Mouse (Mus musculus) liver, postnatal 0 days (tissue): ENCODE data around the gene Rara. TPM values are rescaled to one million over a fixed set of nuclear protein-coding genes. Genes with fewer than 3 reads are reported as not detected.
"Not testable (repeated sequence)": the region's sequence is repeated elsewhere in the genome, so short reads cannot be mapped to it uniquely, and the experiment has no call there.

Source experiments
- ATAC-seq: fragments of 200-750 bp; cut with Nextera tagmentation; 2 replicates; pipeline ENCODE4 v1.8.0; 2017; ENCODE audit warnings: mild to moderate bottlenecking, moderate library complexity
- DNase-seq: peaks from one replicate; pipeline ENCODE4 v3.0.0-alpha.2; 2016
- H3K27ac ChIP-seq: fragments of 300-500 bp; sonication (generic); 2 replicates; pipeline ENCODE4 v1.5.1; 2014; ENCODE audit warnings: antibody characterized with exemption, moderate library complexity, mild to moderate bottlenecking, low read depth
- H3K27me3 ChIP-seq: fragments of 300-500 bp; sonication (generic); 2 replicates; pipeline ENCODE4 v1.6.1; 2014; ENCODE audit warnings: low read length, control low read depth, mixed read lengths; ENCODE audit not compliant: insufficient read depth
- H3K36me3 ChIP-seq: fragments of 300-500 bp; sonication (generic); replicated peaks from 2 replicates; pipeline ENCODE4 v1.6.1; 2014; ENCODE audit warnings: mild to moderate bottlenecking, control low read depth, low read length, moderate library complexity, mixed read lengths; ENCODE audit not compliant: insufficient read depth
- H3K4me1 ChIP-seq: fragments of 300-500 bp; sonication (generic); 2 replicates; pipeline ENCODE4 v1.6.1; 2014; ENCODE audit warnings: antibody characterized with exemption, mild to moderate bottlenecking, control low read depth; ENCODE audit not compliant: insufficient read depth
- H3K4me2 ChIP-seq: fragments of 300-500 bp; sonication (generic); 2 replicates; pipeline ENCODE4 v1.6.1; 2014; ENCODE audit warnings: low read depth, mild to moderate bottlenecking, low read length, moderate library complexity, mixed read lengths
- H3K4me3 ChIP-seq: fragments of 300-500 bp; sonication (generic); 2 replicates; pipeline ENCODE4 v1.5.1; 2014; ENCODE audit warnings: low read depth, low read length
- H3K9ac ChIP-seq: fragments of 300-500 bp; sonication (generic); replicated peaks from 2 replicates; pipeline ENCODE4 v1.6.1; 2014; ENCODE audit warnings: mild to moderate bottlenecking, moderate library complexity
- H3K9me3 ChIP-seq: fragments of 300-500 bp; sonication (generic); 2 replicates; pipeline ENCODE4 v1.6.1; 2016; ENCODE audit warnings: mild to moderate bottlenecking, control low read depth, low read length, mixed read lengths
- CTCF ChIP-seq: sonication (generic); IDR thresholded peaks from 2 replicates; pipeline ENCODE4 v1.5.1; 2016; ENCODE audit warnings: antibody characterized with exemption, low read depth
- EP300 ChIP-seq: IDR thresholded peaks from 2 replicates; pipeline ENCODE4 v1.6.1; 2016; ENCODE audit warnings: antibody characterized with exemption, low read depth, mild to moderate bottlenecking
- WGBS: fragments of 180-500 bp; shearing (Covaris S2); extraction: QIAGEN DNeasy Blood & Tissue Kit; methylation state at CpG from one replicate; pipeline ENCODE4 v1.1.7; 2014; ENCODE audit not compliant: insufficient replicate concordance; 5-methylcytosine and 5-hydroxymethylcytosine counted together
- polyA plus RNA-seq: library from polyadenylated mRNA; unstranded; fragments of >200 nt; fragmentation: Nextera tagmentation; extraction: Ambion mirVana; gene quantifications from 2 replicates; pipeline ENCODE4 v1.2.1, GENCODE M21; 2015

Gene Rara
- polyA plus RNA-seq, 1 experiment from 2014 or later: 5.4 TPM

DNA sequence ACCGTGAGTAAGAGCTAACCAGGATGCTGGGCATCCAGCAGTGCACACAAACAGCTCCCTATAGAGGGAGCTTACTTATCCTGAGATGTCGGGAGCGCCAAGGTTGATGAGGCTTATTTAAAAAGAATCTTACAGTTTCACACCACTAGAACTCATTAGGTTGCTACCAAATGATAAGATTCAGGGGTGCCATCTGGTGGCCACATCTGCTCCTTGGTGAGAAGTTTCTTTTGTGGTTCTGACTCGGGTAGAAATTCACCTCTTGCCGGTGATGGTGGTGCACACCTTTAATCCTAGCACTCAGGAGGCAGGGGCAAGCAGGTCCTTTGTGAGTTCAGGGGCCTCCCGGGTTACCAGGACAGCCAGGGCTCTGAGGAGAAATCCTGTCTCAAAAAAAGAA is 18.0 kb upstream of the Rara start:
- peak overlapping the region; percentile 83 for H3K27ac ChIP-seq
- peaks cover 34% of the 10 kb centered on the region for H3K4me1 ChIP-seq
- peak overlapping the region; percentile 68 for H3K4me3 ChIP-seq
- peak overlapping the region; percentile 92 for H3K4me2 ChIP-seq
- H3K36me3 ChIP-seq: peaks cover 30% of the 10 kb centered on the region
- DNase-seq (peak; percentile 80), ATAC-seq (no peak)
- H3K9ac ChIP-seq: peak overlapping the region; percentile 82
- no peaks in the 10 kb centered on the region for H3K9me3 ChIP-seq
- WGBS: 28% methylated on average over 6 of the region's 6 CpGs
- TF ChIP-seq EP300 (no peak; the same call in 1 of the 2 replicates), CTCF (peak; percentile 83)
- no peaks in the 10 kb centered on the region for H3K27me3 ChIP-seq

DNA sequence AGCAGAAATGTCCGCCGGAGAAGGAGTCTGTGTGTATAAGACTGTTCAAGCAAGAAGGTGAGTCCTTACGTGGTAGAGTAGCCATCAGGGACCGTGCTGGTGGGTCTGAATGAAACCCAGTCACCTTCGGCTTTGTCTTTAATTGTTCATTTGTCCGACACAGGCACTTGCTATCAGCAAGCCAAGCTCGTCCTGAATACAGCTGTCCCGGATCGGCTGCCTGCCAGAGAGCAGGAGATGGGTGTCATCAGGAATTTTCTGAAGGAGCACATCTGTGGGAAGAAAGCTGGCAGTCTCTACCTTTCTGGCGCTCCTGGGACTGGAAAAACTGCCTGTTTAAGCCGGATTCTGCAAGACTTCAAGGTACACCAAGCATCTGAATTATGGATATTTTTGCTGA is 17.2 kb upstream of the Rara start:
- peaks cover 29% of the 10 kb centered on the region for H3K4me1 ChIP-seq
- ATAC-seq: no peak
- no peak overlapping the region for H3K27ac ChIP-seq
- 92% methylated on average over 11 of the region's 11 CpGs for WGBS
- peak overlapping the region; percentile 92 for H3K4me2 ChIP-seq
- no peak overlapping the region for H3K9ac ChIP-seq
- no peaks in the 10 kb centered on the region for H3K27me3 ChIP-seq
- DNase-seq: no peak
- H3K4me3 ChIP-seq: peak overlapping the region; percentile 68
- TF ChIP-seq EP300: no peak
- TF ChIP-seq CTCF: no peak
- H3K36me3 ChIP-seq: peaks cover 37% of the 10 kb centered on the region
- no peaks in the 10 kb centered on the region for H3K9me3 ChIP-seq

DNA sequence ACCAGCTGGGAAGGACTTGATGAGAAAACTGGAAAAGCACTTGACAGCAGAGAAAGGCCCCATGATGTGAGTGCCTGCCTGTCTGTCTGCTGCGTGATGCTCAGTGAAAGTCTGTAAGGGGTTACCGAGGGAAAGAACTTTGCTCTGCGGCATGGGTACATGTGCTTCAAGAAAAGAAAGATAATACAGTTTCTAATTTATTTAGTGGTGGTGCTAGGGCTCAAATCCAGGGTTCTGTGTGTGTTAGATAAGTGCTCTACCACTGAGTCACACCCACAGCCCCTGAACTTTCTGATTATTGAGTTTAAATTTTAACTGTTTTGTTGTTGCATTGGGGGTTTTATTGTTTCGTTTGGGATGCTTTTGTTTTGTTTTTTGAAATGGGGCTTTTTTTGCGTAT is 16.1 kb upstream of the Rara start:
- peak; percentile 90 for TF ChIP-seq EP300
- no peak for TF ChIP-seq CTCF
- peaks cover 18% of the 10 kb centered on the region for H3K4me1 ChIP-seq

DNA sequence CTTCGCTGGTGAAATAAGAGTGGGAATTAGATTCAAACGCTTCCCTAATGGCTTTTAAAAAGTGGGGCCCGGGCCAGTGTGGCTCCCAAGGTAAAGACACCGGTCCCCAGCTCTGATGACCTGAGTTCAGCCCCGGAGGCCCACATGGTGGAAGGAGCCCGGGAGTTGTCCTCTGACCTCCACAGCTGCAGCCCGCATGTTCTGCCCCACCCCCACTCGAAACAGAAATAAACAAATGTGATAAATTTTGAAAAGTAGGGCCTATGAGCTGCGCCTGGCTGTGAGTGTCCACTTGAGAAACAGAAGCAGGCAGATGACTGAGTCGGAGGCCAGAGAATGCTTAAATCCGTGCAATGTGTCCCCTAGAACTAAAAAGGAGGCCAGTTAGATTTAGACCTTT is 13.4 kb upstream of the Rara start:
- H3K9ac ChIP-seq: no peak overlapping the region
- H3K4me3 ChIP-seq: no peak overlapping the region
- WGBS: 80% methylated on average over 11 of the region's 11 CpGs
- TF ChIP-seq EP300 (no peak), CTCF (no peak)
- H3K36me3 ChIP-seq: peaks cover 67% of the 10 kb centered on the region
- no peaks in the 10 kb centered on the region for H3K9me3 ChIP-seq
- ATAC-seq: no peak
- DNase-seq: no peak
- no peak overlapping the region for H3K4me2 ChIP-seq
- peaks cover 7% of the 10 kb centered on the region for H3K4me1 ChIP-seq
- no peak overlapping the region for H3K27ac ChIP-seq
- no peaks in the 10 kb centered on the region for H3K27me3 ChIP-seq

More for the DNA sequence above, 16.1 kb upstream of the Rara start:
- peak; percentile 18 for DNase-seq
- 63% methylated on average over 5 of the region's 5 CpGs for WGBS
- H3K9ac ChIP-seq: no peak overlapping the region; the same call in 1 of the 2 replicates
- peaks cover 42% of the 10 kb centered on the region for H3K36me3 ChIP-seq
- H3K27ac ChIP-seq: peak overlapping the region; percentile 77
- no peaks in the 10 kb centered on the region for H3K9me3 ChIP-seq
- peak overlapping the region; percentile 92 for H3K4me2 ChIP-seq
- ATAC-seq: peak; percentile 47
- peak overlapping the region; percentile 68; the same call in 1 of the 2 replicates for H3K4me3 ChIP-seq
- no peaks in the 10 kb centered on the region for H3K27me3 ChIP-seq

DNA sequence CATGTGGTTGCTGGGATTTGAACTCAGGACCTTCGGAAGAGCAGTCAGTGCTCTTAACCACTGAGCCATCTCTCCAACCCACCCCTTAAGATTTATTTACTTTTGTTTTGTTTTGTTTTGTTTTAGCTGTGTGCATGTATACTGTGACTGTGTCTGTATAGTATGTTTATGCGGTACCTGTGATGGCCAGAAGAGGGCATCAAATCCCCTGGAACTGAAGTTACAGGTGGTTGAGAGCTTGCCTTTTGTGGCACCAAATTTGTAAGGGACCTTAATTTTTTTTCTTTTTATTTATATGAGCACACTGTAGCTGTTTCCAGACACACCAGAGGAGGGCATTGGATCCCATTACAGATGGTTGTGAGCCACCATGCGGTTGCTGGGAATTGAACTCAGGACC is 11.2 kb upstream of the Rara start:
- H3K9ac ChIP-seq, H3K4me3 ChIP-seq, ATAC-seq, H3K9me3 ChIP-seq, H3K4me2 ChIP-seq, H3K27ac ChIP-seq, H3K27me3 ChIP-seq, H3K4me1 ChIP-seq: not testable (repeated sequence)
- DNase-seq: peak; percentile 53
- TF ChIP-seq CTCF: peak; percentile 66
- 88% methylated on average over 3 of the region's 3 CpGs for WGBS
- peaks cover 84% of the 10 kb centered on the region for H3K36me3 ChIP-seq

DNA sequence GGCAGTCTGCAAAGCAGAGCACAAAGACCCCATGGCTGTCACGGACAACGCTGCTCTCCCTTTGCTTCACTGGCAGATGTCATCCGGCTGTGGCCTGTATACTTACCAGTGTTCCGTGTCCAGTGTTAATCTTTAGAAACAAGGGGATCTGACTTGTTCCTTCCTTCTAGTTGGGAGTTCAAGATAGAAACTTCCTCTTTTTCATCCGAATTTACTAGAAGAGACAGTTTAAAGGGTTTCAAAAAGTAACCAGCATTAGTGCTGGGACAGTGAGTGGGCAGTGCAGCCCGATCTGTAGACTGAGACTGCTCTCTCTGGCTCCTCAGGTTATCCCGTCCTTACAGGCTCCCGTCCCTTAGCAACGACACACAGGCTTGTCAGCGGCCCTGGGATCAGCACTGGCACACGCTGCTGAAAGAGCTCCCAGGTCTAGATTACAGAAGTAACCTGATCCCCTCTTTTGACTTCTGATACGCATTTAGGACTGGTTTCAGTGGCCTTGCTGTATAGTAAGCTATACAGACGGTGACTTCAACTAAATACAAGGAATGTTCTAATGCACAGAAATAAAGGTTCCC is 10.1 kb upstream of the Rara start:
- Histone ChIP-seq H3K9ac (no peak overlapping the region), H3K4me2 (peak overlapping the region; percentile 48), H3K4me1 (peaks cover 9% of the 10 kb centered on the region), H3K27ac (peak overlapping the region; percentile 79), H3K4me3 (no peak overlapping the region), H3K9me3 (no peaks in the 10 kb centered on the region), H3K36me3 (peaks cover 78% of the 10 kb centered on the region), H3K27me3 (no peaks in the 10 kb centered on the region)
- no peak for TF ChIP-seq EP300
- no peak for TF ChIP-seq CTCF
- 44% methylated on average over 13 of the region's 13 CpGs for WGBS
- ATAC-seq: peak; percentile 37
- DNase-seq: no peak

DNA sequence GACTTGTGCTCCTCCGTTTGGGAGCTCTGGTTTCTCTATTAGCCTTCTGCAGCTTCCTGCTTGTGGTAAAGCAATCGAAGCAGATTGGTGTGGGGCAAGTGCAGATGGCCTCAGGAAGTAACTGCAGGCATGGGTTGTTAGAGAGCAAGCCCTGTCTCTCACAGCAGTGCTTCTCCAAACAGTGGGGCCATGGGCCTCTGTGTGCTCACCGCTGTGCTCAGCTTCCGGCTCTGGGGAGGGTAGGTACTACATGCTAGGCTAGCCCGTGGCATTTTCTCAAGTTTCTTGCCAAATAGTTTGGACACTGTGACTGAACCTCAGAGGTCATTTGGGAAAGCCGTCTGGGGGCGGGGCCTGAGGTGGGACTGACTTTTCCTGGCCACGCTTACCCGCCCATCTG is 9.4 kb upstream of the Rara start:
- 30% methylated on average over 9 of the region's 9 CpGs for WGBS
- ATAC-seq: peak; percentile 58
- Histone ChIP-seq H3K27me3 (no peaks in the 10 kb centered on the region), H3K27ac (peak overlapping the region; percentile 79), H3K36me3 (peaks cover 74% of the 10 kb centered on the region), H3K4me3 (no peak overlapping the region), H3K4me1 (peaks cover 12% of the 10 kb centered on the region), H3K9me3 (no peaks in the 10 kb centered on the region), H3K4me2 (peak overlapping the region; percentile 48), H3K9ac (peak overlapping the region; percentile 11; the same call in 1 of the 2 replicates)
- peak; percentile 66 for DNase-seq
- no peak for TF ChIP-seq CTCF
- TF ChIP-seq EP300: no peak
